Mouse (Mus musculus) stomach, postnatal 0 days (tissue): ENCODE measurements at regions not wholly inside any gene's neighbourhood (a gene's known extent, or its start where the extent isn't known, plus 50 kb on each side); places are given as distances from the start of the nearest gene placed in this dataset.

ENCODE experiments used
- CTCF ChIP-seq: IDR thresholded peaks from 2 replicates; pipeline ENCODE4 v1.5.1; 2016; ENCODE audit warnings: antibody characterized with exemption, low read depth, mild to moderate bottlenecking, moderate library complexity
- EP300 ChIP-seq: optimal IDR thresholded peaks from 2 replicates; pipeline ENCODE3; 2016; ENCODE audit warnings: antibody characterized with exemption

GRCm38 (mm10) chr14:37355968-37356704, 221.1 kb upstream of the Ghitm start:
- TF ChIP-seq EP300, result no peak
- TF ChIP-seq CTCF, result peak; percentile 64
